Mouse (Mus musculus): ENCODE measurements around the gene Prim1. TPM values are rescaled to one million over a fixed set of nuclear protein-coding genes. Genes with fewer than 3 reads are reported as not detected.
A peak's percentile ranks its signal among the peaks of the same experiment; 100 is the strongest.

The Prim1 gene
- polyA plus RNA-seq, 1 experiment from 2014 or later: 57.8 TPM

GRCm38 (mm10) chr10:127996690-127997089 is 18.3 kb upstream of the Prim1 start:
- Histone ChIP-seq H3K27me3 (replicated peaks; ENCODE audit: control insufficient read depth, insufficient read depth, low read length) (no peaks in the 10 kb centered on the region), H3K4me1 (replicated peaks; ENCODE audit: control insufficient read depth, insufficient read depth, low read length) (no peaks in the 10 kb centered on the region), H3K4me2 (ENCODE audit: low read length) (no peak overlapping the region), H3K27ac (ENCODE audit: low read length) (no peak overlapping the region), H3K9ac (replicated peaks; ENCODE audit: low read depth, low read length) (no peak overlapping the region), H3K4me3 (replicated peaks; ENCODE audit: low read length) (no peak overlapping the region), H3K9me3 (ENCODE audit: control insufficient read depth, low read length) (no peaks in the 10 kb centered on the region), H3K36me3 (ENCODE audit: control insufficient read depth, insufficient read depth) (no peaks in the 10 kb centered on the region)
- ATAC-seq: no peak
- WGBS: 88% methylated on average over 3 of the region's 3 CpGs

- Histone ChIP-seq H3K4me3 (replicated peaks; ENCODE audit: low read length) (no peak overlapping the region), H3K27me3 (replicated peaks; ENCODE audit: control insufficient read depth, insufficient read depth, low read length) (no peaks in the 10 kb centered on the region), H3K9ac (replicated peaks; ENCODE audit: low read depth, low read length) (no peak overlapping the region), H3K27ac (ENCODE audit: low read length) (no peak overlapping the region), H3K36me3 (ENCODE audit: control insufficient read depth, insufficient read depth) (no peaks in the 10 kb centered on the region), H3K4me2 (ENCODE audit: low read length) (no peak overlapping the region), H3K4me1 (replicated peaks; ENCODE audit: control insufficient read depth, insufficient read depth, low read length) (no peaks in the 10 kb centered on the region), H3K9me3 (ENCODE audit: control insufficient read depth, low read length) (no peaks in the 10 kb centered on the region)
- ATAC-seq: no peak
- 100% methylated on average over 1 of the region's 1 CpGs for WGBS
These were observed 16.7 kb upstream of the Prim1 start for GRCm38 (mm10) chr10:127998260-127998659.

- no peaks in the 10 kb centered on the region for H3K4me1 ChIP-seq (replicated peaks; ENCODE audit: control insufficient read depth, insufficient read depth, low read length)
- 79% methylated on average over 3 of the region's 3 CpGs for WGBS
- H3K27me3 ChIP-seq (replicated peaks; ENCODE audit: control insufficient read depth, insufficient read depth, low read length): no peaks in the 10 kb centered on the region
- H3K27ac ChIP-seq (ENCODE audit: low read length): no peak overlapping the region
- H3K9ac ChIP-seq (replicated peaks; ENCODE audit: low read depth, low read length): no peak overlapping the region
- H3K9me3 ChIP-seq (ENCODE audit: control insufficient read depth, low read length): no peaks in the 10 kb centered on the region
- H3K4me3 ChIP-seq (replicated peaks; ENCODE audit: low read length): no peak overlapping the region
- no peak overlapping the region for H3K4me2 ChIP-seq (ENCODE audit: low read length)
- H3K36me3 ChIP-seq (ENCODE audit: control insufficient read depth, insufficient read depth): no peaks in the 10 kb centered on the region
- no peak for ATAC-seq
These were observed 11.6 kb upstream of the Prim1 start for GRCm38 (mm10) chr10:128003281-128003801.

- Histone ChIP-seq H3K36me3 (ENCODE audit: control insufficient read depth, insufficient read depth) (no peaks in the 10 kb centered on the region), H3K4me3 (replicated peaks; ENCODE audit: low read length) (no peak overlapping the region), H3K27ac (ENCODE audit: low read length) (no peak overlapping the region), H3K4me1 (replicated peaks; ENCODE audit: control insufficient read depth, insufficient read depth, low read length) (no peaks in the 10 kb centered on the region), H3K9ac (replicated peaks; ENCODE audit: low read depth, low read length) (no peak overlapping the region), H3K4me2 (ENCODE audit: low read length) (no peak overlapping the region), H3K27me3 (replicated peaks; ENCODE audit: control insufficient read depth, insufficient read depth, low read length) (no peaks in the 10 kb centered on the region), H3K9me3 (ENCODE audit: control insufficient read depth, low read length) (no peaks in the 10 kb centered on the region)
- ATAC-seq: no peak
- 91% methylated on average over 10 of the region's 10 CpGs for WGBS
These were observed 10.1 kb upstream of the Prim1 start for GRCm38 (mm10) chr10:128004918-128005317.

- no peak overlapping the region for H3K27ac ChIP-seq (ENCODE audit: low read length)
- WGBS: 88% methylated on average over 8 of the region's 8 CpGs
- no peaks in the 10 kb centered on the region for H3K9me3 ChIP-seq (ENCODE audit: control insufficient read depth, low read length)
- H3K4me1 ChIP-seq (replicated peaks; ENCODE audit: control insufficient read depth, insufficient read depth, low read length): no peaks in the 10 kb centered on the region
- H3K9ac ChIP-seq (replicated peaks; ENCODE audit: low read depth, low read length): no peak overlapping the region
- no peak overlapping the region for H3K4me2 ChIP-seq (ENCODE audit: low read length)
- no peak overlapping the region for H3K4me3 ChIP-seq (replicated peaks; ENCODE audit: low read length)
- no peaks in the 10 kb centered on the region for H3K36me3 ChIP-seq (ENCODE audit: control insufficient read depth, insufficient read depth)
- no peak for ATAC-seq
- no peaks in the 10 kb centered on the region for H3K27me3 ChIP-seq (replicated peaks; ENCODE audit: control insufficient read depth, insufficient read depth, low read length)
These were observed 9.5 kb upstream of the Prim1 start for GRCm38 (mm10) chr10:128005479-128005878.

GRCm38 (mm10) chr10:128007446-128007845 is 7.5 kb upstream of the Prim1 start, which contains the start of gene Hsd17b6:
TSS of gene Hsd17b6 (minus strand) at chr10:128007611.
- no peaks in the 10 kb centered on the region for H3K27me3 ChIP-seq (replicated peaks; ENCODE audit: control insufficient read depth, insufficient read depth, low read length)
- H3K36me3 ChIP-seq (ENCODE audit: control insufficient read depth, insufficient read depth): no peaks in the 10 kb centered on the region
- no peak within 1 kb of the TSS for H3K9ac ChIP-seq (replicated peaks; ENCODE audit: low read depth, low read length)
- H3K27ac ChIP-seq (ENCODE audit: low read length): no peak within 1 kb of the TSS
- no peak within 1 kb of the TSS for H3K4me3 ChIP-seq (replicated peaks; ENCODE audit: low read length)
- H3K9me3 ChIP-seq (ENCODE audit: control insufficient read depth, low read length): no peaks in the 10 kb centered on the region
- 93% methylated on average over 1 of the region's 1 CpGs for WGBS
- no peak within 1 kb of the TSS for H3K4me2 ChIP-seq (ENCODE audit: low read length)
- H3K4me1 ChIP-seq (replicated peaks; ENCODE audit: control insufficient read depth, insufficient read depth, low read length): no peaks in the 10 kb centered on the region
- no peak for ATAC-seq

GRCm38 (mm10) chr10:128008207-128008889 is 6.6 kb upstream of the Prim1 start:
- Histone ChIP-seq H3K4me1 (replicated peaks; ENCODE audit: control insufficient read depth, insufficient read depth, low read length) (no peaks in the 10 kb centered on the region), H3K27ac (ENCODE audit: low read length) (no peak overlapping the region), H3K9me3 (ENCODE audit: control insufficient read depth, low read length) (no peaks in the 10 kb centered on the region), H3K4me2 (ENCODE audit: low read length) (no peak overlapping the region), H3K4me3 (replicated peaks; ENCODE audit: low read length) (no peak overlapping the region), H3K36me3 (ENCODE audit: control insufficient read depth, insufficient read depth) (no peaks in the 10 kb centered on the region), H3K27me3 (replicated peaks; ENCODE audit: control insufficient read depth, insufficient read depth, low read length) (no peaks in the 10 kb centered on the region), H3K9ac (replicated peaks; ENCODE audit: low read depth, low read length) (no peak overlapping the region)
- 8% methylated on average over 4 of the region's 4 CpGs for WGBS
- ATAC-seq: peak; percentile 80

GRCm38 (mm10) chr10:128009735-128010134 is 5.2 kb upstream of the Prim1 start:
- Histone ChIP-seq H3K9ac (replicated peaks; ENCODE audit: low read depth, low read length) (no peak overlapping the region), H3K27me3 (replicated peaks; ENCODE audit: control insufficient read depth, insufficient read depth, low read length) (no peaks in the 10 kb centered on the region), H3K36me3 (ENCODE audit: control insufficient read depth, insufficient read depth) (no peaks in the 10 kb centered on the region), H3K27ac (ENCODE audit: low read length) (no peak overlapping the region), H3K4me2 (ENCODE audit: low read length) (no peak overlapping the region), H3K4me3 (replicated peaks; ENCODE audit: low read length) (no peak overlapping the region), H3K4me1 (replicated peaks; ENCODE audit: control insufficient read depth, insufficient read depth, low read length) (no peaks in the 10 kb centered on the region), H3K9me3 (ENCODE audit: control insufficient read depth, low read length) (no peaks in the 10 kb centered on the region)
- 82% methylated on average over 5 of the region's 5 CpGs for WGBS
- no peak for ATAC-seq

GRCm38 (mm10) chr10:128022196-128022595 is 7.2 kb downstream of the Prim1 start:
- Histone ChIP-seq H3K9ac (replicated peaks; ENCODE audit: low read depth, low read length) (no peak overlapping the region), H3K4me3 (replicated peaks; ENCODE audit: low read length) (no peak overlapping the region), H3K4me1 (replicated peaks; ENCODE audit: control insufficient read depth, insufficient read depth, low read length) (no peaks in the 10 kb centered on the region), H3K9me3 (ENCODE audit: control insufficient read depth, low read length) (no peaks in the 10 kb centered on the region), H3K36me3 (ENCODE audit: control insufficient read depth, insufficient read depth) (peaks cover 18% of the 10 kb centered on the region), H3K27ac (ENCODE audit: low read length) (no peak overlapping the region), H3K27me3 (replicated peaks; ENCODE audit: control insufficient read depth, insufficient read depth, low read length) (no peaks in the 10 kb centered on the region), H3K4me2 (ENCODE audit: low read length) (no peak overlapping the region)
- 98% methylated on average over 5 of the region's 5 CpGs for WGBS
- no peak for ATAC-seq

Data from forebrain, embryonic 16.5 days (tissue).